Mouse (Mus musculus): ENCODE data around the gene Gtf3c4. TPM values are rescaled to one million over a fixed set of nuclear protein-coding genes. Genes with fewer than 3 reads are reported as not detected.
A peak's percentile ranks its signal among the peaks of the same experiment; 100 is the strongest.

The Gtf3c4 gene
- total RNA-seq (2021): 10 to 100 TPM; 31.8 to 35.8 TPM

DNA sequence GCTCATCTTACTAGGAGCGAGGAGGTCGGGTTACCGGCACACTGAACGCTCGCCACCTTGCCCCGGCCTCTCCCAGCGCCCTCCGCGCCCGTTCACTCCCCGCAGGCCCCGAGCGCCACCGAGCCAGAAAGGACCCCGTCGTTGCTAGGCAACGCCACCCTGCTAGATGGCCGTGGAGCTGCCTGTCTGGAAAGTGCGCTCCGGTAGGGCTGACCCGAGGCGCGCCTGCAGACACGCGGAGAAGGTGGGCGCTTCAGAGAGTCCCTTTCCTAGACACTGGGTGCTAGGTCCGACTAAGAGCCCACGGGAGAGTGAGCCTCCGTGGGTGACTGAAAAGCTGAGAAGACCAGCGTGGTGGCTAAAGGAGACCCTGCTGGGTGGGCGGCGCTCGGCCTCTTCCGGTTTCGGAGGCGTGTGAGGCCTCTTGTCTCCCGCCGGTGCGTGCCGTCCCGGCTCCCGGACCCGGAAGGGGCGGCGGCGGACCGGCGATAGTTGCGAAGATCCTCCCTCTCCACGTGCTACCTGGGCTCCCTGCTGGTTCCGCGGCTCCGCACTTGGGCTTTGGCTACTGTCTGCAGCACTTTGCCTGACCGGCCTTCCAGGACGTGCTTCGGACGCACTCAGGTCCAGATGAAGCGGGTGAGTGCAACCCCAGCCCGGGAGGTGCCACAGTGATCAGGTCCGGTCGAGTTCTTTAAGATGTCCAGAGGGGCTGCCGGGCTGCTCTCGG, at the start of gene Gtf3c4, which contains the start of gene Ddx31:
TSS of gene Gtf3c4 (minus strand) at position 139 of the 730 bp plus-strand sequence.
TSS of gene Ddx31 (plus strand) at position 185 of the 730 bp plus-strand sequence.
- intact Hi-C loops (cut with DNase I): loop anchor here (5.0 kb wide), 2 partner anchors 72 to 153 kb away; no protein-coding TSS in a partner anchor

DNA sequence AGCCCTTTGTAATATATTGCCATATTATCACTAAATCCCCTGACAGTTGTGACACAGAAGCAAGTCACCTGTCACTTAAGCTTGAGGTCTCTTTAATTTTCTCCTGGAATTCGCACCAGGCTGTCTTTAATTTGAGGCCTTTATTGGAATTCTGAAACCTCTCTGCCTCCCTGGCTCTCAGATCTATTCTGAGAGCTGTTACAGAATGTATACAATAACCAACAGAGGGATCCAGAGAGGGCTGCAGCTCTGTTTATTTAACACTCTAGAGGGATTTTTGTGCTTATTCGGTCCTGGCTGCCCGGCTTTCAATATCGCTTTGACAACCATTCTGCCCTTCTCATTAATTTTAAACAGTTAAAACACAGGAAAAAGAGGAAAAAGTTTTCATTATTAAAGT, 44.8 kb upstream of the Gtf3c4 start:
- DNase-seq (ENCODE audit: low spot score in 2 of 2): no peak
- intact Hi-C loops (cut with DNase I): no loop called here

More for the DNA sequence above, at the start of gene Gtf3c4, which contains the start of gene Ddx31:
- DNase-seq (ENCODE audit: low spot score in 2 of 2): peak; percentile 93 to 96

DNA sequence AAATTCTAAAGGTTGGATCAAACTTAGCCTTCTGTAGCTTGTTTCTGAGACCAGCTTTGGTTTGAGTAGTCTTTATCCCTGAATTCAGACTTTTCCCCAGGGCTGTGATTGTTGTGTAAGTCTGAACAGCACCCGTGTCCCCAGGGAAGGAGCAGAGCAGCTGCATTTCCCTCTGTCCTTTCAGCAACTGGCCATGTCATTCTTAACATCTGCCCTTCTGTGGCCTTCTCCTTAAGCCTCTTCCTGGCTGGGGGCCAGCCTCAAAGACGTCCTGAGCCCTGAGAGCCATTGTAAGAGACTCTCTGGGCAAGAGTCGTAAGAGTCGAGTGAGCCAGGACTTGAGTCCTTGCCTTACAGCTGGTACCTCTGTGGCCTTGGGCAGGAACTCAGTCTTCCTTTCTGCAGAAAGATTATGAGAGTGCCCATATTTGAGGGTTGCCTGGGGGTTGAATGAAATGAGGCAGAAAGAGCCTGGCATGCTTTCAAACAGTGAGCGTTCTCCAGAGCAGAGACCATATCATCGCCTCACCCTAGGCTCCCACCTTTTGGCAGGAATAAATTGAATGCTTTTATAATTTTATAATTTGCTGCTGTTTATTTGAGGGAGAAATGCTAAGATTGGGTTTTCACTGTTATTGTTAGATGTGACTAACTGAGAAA, 42.8 kb upstream of the Gtf3c4 start:
- DNase-seq (ENCODE audit: low spot score in 2 of 2): no peak
- intact Hi-C loops (cut with DNase I): no loop called here

DNA sequence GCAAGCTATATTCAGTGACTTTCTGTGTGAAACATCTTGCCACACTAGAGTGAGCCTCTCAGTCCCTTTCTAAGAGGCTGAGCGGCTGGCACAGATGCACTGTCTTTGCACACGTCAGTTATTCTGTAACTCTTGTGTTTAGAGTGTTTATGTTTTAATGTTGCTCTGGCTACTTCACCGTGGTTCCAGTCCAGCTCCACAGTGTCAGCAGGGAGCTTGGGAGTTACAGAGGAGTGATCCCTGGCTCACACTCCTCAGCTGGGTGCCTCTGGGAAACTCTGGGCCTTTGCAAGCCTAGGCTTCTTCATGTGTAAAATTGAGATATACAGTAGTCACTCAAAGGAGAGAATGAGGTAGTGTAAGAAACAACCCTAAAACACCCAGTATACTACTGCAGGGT, 41.9 kb upstream of the Gtf3c4 start:
- intact Hi-C loops (cut with DNase I): no loop called here
- no peak for DNase-seq (ENCODE audit: low spot score in 2 of 2)

DNA sequence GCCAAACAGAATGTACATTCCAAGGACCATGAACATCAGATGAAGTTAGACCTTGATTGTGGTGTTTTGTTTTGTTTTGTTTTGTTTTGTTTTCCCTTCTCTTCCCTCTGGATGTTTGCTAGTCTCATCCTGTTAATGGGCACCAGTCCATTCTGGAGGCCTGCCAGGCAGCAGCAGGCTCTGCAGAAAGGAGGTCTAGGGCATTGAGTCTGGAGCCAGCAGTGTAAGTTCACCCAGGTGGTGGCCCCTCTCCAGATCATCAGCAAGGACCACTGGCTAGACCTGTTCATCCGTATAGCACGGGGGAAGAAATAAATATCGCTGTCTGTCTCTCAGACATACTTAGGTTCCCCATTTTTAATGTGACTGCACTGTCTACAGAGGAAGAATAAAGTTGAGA, 41.1 kb upstream of the Gtf3c4 start:
- no peak for DNase-seq (ENCODE audit: low spot score in 2 of 2)
- intact Hi-C loops (cut with DNase I): no loop called here

DNA sequence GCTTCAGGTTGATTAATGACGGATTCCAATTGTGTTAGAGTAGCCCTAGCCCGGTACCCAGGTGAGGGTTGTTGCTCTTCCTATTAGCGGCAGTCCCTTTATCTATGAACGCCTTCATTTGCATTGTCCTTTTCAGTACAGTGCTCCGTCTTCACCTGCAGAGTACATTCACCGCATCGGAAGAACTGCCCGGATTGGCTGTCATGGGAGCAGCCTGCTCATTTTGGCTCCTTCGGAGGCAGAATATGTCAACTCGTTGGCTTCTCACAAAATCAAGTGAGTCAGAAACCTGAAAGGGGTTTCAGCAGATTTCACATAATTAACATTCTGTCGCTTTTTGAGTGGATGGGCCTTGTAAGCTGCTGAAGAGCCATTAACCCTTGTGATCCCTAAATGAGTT, 35.4 kb upstream of the Gtf3c4 start:
- intact Hi-C loops (cut with DNase I): no loop called here
- DNase-seq (ENCODE audit: low spot score in 2 of 2): no peak

DNA sequence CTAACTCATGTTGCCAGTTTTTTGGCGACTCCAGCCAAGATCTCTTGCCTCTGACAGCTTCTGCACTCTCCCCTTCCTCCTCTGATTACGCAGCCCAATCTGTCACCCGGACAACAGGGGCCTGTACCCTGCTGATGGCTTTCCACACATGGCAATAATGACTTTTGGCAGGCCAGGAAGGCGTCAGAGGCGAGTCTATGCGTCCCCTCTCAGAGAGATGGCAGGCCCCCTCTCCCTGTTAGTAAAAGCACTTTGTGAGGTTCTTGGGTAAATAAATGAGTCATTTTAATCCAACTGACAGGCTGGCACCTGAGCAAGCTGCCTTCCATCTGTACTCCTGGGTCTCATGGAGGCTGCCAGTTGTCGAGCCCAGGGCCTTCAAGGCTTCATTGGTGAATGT, 27.3 kb upstream of the Gtf3c4 start:
- intact Hi-C loops (cut with DNase I): no loop called here
- no peak for DNase-seq (ENCODE audit: low spot score in 2 of 2)

DNA sequence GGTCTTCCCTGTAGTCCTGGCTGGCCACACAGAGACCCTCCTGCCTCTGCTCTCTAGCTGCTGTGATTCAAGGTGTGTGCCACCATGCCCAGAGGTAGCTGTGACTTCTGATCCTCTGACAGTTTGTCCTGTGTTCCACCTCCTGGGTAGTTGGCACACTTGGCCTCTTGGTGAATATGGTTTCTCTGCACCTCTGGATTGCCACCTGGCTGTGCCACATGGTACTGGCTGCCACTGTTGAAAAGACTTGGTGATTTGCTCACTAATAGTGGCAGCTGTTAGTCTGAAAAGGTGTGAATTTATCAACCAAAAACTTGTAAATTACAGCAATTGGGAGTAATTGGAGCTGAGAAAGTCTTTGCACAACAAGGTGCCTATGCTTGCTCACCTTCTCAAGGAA, 23.7 kb upstream of the Gtf3c4 start:
- no peak for DNase-seq (ENCODE audit: low spot score in 2 of 2)
- intact Hi-C loops (cut with DNase I): no loop called here

DNA sequence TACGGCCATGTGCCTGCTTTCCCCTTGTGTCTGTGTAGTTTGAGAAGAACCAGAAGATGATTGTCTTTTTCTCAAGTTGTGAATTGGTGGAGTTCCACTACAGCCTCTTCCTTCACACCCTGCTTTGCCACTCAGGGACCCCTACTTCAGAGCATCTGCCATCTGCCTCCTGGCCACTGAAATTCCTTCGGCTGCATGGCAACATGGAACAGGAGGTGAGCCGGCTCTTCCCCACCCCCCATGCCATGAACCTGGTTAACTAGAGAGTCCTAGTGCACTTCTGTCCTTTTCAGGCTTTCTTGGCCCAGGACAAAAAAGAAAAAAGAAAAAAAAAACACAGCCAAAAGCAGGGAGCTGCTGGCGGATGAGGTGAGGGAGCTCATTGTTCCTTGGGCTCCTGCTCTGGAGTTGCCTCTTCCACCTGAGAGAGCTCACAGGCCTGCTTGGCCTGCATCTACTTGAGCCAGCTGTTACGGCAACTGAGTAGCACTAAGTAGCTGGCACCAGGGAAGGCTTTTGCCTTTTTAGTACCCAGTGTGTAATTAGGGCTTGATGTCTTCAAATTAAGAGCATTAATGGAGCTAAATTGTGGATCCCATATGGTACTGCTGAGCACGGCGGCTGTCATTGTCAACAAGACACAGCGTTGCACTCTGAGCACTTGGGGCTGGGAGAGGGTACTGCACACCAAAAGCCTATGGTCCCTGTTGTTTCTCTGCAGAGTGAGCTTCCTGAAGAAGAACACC, 20.7 kb upstream of the Gtf3c4 start:
- no peak for DNase-seq (ENCODE audit: low spot score in 2 of 2)
- intact Hi-C loops (cut with DNase I): no loop called here

DNA sequence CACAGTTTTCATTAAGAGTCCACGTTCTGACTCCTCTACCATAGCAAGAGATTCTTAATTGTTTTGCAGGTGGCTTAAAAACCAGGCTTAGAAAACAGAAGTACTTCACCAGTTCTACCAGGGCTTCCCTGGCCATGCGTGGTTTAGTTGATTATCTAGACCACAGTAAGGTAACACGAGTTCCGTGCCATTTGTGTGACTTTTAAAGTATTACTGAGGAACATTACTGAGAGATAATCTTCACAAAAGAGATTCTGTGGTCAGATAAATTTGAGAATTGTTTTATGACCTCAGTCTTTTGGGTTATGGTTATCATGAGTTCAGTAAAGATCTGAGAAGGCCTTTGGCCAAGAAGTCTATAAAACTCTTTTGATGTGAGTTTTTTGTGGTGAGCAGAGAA, 19.1 kb upstream of the Gtf3c4 start:
- no peak for DNase-seq (ENCODE audit: low spot score in 2 of 2)
- intact Hi-C loops (cut with DNase I): no loop called here

DNA sequence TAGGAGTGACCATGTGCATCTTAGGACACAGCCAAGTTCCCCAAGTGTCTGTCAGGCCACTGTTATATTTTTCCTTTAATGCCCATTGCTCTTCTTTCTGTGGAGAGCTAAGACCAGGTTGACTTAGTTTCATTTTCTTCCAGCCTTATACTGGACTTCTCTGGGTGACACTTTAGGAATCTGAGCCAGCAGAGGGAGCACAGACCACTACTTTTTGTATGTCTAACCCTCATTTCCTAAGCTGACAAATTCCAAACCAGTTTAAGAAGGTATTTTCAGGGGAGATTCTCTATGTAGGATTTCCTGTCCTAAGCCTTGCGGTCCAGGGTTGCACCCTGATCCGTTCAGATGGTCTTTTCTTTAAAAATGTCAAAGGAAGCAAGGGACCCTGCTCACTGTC, 15.6 kb upstream of the Gtf3c4 start:
- intact Hi-C loops (cut with DNase I): no loop called here

DNA sequence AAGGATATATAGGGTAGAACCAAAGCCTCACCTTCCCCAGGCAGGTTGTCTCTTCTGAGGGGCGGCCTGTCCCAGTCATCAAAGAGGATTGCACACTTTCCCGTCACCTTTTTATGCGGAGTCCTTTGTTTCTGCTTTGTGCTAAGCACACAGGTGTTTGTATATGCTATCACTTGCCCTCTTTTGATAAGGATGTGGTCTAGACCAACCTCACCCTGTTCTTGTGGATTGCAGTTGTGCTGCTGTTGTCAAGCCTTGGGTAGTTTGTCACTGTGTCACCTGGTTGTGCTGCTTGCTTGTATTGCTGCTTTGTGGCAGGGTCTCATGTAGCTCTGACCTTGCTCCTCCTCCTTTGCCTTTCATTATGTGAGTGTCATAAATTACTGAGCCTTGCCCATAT, 12.4 kb upstream of the Gtf3c4 start:
- intact Hi-C loops (cut with DNase I): no loop called here
- DNase-seq (ENCODE audit: low spot score in 2 of 2): no peak

More for the DNA sequence above, 15.6 kb upstream of the Gtf3c4 start:
- DNase-seq (ENCODE audit: low spot score in 2 of 2): no peak

DNA sequence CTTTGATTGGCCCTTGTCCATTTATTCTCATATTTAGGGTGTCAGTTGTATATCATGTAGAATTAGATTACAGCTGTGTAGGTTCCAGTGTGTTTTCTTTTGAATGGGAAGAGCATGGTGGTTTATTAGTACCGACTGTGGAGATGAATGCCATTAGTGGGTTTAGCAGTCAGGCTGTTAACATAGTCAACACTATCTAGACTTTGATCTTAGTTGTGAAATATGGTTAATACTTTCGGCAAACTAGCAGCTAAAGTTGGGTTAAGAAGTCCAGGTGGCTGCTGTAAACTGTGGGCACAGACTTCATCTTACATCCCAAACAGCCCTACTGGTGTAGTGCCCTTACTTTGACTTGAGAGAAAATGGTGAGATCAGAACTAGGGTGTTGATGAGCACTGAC, 8.7 kb upstream of the Gtf3c4 start:
- intact Hi-C loops (cut with DNase I): no loop called here
- DNase-seq (ENCODE audit: low spot score in 2 of 2): no peak

DNA sequence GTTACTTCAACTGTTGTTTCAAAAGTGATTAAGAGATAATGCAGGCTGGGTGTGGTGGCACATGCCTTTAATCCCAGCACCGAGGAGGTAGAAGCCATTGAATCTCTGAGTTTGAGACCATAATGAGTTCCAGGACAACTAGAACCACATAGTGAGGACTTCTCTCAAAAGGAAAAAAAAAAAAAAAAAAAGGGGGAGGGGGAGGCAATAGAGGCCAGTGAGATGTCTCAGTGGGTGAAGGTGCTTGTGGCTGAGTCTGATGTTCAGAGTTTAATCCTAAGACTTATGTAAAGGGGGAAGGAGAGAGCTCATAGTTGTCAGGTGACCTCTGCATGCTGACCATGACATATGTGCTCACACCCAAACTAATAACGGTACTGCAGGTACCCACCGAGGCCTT, 1.9 kb upstream of the Gtf3c4 start:
- intact Hi-C loops (cut with DNase I): loop anchor here (5.0 kb wide), 2 partner anchors 70 to 155 kb away; no protein-coding TSS in a partner anchor
- no peak for DNase-seq (ENCODE audit: low spot score in 2 of 2)

DNA sequence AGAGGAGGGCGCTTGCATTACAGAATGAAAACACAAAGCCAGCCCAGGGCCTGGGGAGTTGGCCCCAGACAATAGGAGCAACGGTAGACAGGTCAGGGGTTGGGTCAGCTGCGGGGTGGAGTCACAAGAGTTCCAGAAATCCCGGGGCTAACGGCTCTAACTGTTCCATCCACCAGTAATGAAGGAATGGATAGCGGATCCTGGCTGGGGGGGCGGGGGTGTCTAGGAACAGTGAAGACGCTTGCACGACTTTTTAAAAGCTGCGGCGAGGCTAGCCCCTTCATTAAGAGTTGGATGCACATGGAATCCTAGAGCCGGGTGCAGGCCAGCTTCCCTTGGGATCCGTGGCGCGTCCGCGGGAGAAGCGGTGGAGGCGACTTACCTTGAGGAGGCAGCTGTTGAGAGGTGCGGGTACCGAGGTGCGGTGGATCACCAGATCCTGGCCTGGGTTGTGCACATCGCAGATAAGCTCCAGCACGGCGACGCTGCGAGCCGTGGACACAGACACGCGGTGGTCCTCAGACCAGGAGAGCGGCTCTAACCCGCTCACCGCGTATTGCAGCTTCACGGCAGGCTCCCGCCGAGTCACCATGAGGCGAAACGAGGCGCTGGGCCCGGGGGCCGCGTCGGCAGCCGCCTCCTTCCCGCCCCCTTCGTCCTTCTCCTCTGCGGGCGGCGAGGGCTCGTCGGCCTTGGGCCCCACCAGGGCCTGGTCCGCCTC, 499 bp downstream of the Gtf3c4 start:
- intact Hi-C loops (cut with DNase I): loop anchor here (5.0 kb wide), 2 partner anchors 73 to 152 kb away; no protein-coding TSS in a partner anchor
- DNase-seq (ENCODE audit: low spot score in 2 of 2): no peak

DNA sequence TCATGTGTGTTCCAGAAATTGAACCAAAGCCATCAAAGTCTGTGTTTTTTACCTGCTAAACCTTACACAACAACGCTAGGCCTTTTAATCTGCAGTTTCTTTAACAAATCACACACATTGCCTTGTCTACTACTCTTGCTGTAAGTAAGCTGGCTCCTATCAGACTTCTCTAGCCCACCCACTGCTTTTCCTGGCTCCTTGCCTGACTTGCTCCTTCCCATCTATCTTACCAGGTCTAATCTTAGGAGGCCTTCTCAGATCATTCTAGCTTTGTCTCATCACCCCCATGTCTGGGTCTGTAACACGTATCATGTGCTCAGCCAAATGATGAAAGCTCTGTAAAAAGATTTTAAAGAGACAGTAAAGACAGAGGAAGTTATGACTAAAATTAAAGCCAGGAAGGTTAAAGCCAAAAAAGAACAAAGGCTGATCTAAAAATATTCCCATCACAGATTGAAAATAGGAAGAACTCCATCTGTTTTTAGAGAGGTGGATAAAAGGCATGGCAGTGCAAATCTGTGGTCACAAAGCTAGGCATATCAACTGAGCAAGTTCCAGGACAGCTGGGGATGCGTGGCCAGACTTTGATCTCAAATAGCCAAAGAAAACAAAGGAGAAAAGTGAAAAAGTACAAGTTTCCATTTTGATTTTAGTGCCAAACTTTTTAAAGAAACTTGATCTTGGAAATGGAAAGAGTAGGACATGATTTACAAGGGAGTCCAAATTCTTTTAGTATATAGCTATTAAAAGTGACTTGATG, 3.8 kb downstream of the Gtf3c4 start:
- intact Hi-C loops (cut with DNase I): no loop called here
- DNase-seq (ENCODE audit: low spot score in 2 of 2): no peak

DNA sequence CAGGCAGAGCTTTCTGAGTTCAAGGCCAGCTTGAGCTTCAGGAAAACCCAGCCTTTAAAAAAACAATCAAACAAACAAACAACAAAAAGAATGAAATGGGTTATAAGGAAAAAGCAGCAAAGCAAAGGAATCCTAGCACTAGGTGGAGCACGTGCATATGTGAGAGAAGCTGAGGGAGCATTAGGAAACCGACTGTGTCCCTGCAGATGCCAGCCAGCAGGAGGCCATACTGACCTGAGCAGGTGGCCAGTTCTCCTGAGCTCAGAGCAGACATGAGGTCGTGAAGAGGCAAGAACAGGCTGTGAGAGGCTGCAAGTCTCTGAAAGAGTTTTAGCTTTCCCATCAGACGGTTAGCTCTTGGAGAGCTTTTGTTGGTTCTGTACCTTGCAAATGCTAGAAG, 10.9 kb downstream of the Gtf3c4 start:
- intact Hi-C loops (cut with DNase I): no loop called here
- DNase-seq (ENCODE audit: low spot score in 2 of 2): no peak

DNA sequence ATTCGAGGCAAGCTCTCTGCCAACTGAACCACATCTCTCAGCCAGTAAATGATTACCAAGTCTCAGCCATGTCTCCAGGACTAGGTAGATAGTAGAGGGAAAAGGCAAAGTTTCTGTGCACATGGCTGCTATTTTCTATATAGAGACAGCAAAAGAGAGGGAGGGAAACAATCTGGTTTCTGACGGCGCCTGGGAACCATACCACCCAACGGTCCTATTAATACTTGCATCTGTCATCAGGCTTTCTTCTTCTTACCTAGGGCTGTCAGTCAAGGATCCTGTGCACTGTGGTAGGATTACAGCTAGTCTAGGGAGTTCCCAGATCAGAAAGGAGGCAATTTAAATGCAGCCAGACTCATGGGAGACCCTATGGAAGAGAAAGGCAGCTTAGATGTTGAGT, 21.3 kb downstream of the Gtf3c4 start:
- intact Hi-C loops (cut with DNase I): no loop called here
- DNase-seq (ENCODE audit: low spot score in 2 of 2): peak in 1 of 2 experiments; percentile 15

All from left cerebral cortex, postnatal 36 days (tissue).